Mouse (Mus musculus) neural tube, embryonic 15.5 days (tissue): Measurements from ENCODE around the gene Tet2. TPM values are rescaled to one million over a fixed set of nuclear protein-coding genes. Genes with fewer than 3 reads are reported as not detected.

Experiments used
- ATAC-seq: fragments of 200-750 bp; cut with Nextera tagmentation; 2 replicates; pipeline ENCODE4 v1.8.0; 2017; ENCODE audit warnings: mild to moderate bottlenecking, moderate TSS enrichment, moderate library complexity; ENCODE audit not compliant: low FRiP score
- H3K27ac ChIP-seq: fragments of 300-500 bp; sonication (generic); replicated peaks from 2 replicates; pipeline ENCODE4 v1.5.1; 2015; ENCODE audit warnings: mild to moderate bottlenecking, inconsistent platforms
- H3K27me3 ChIP-seq: fragments of 300-500 bp; sonication (generic); replicated peaks from 2 replicates; pipeline ENCODE4 v1.6.1; 2015; ENCODE audit warnings: inconsistent platforms
- H3K36me3 ChIP-seq: fragments of 300-500 bp; sonication (generic); 2 replicates; pipeline ENCODE4 v1.6.1; 2015; ENCODE audit warnings: inconsistent platforms
- H3K4me1 ChIP-seq: fragments of 300-500 bp; sonication (generic); 2 replicates; pipeline ENCODE4 v1.6.1; 2015; ENCODE audit warnings: inconsistent platforms
- H3K4me2 ChIP-seq: fragments of 300-500 bp; sonication (generic); 2 replicates; pipeline ENCODE4 v1.6.1; 2015; ENCODE audit warnings: inconsistent platforms, mild to moderate bottlenecking, moderate library complexity
- H3K4me3 ChIP-seq: fragments of 300-500 bp; sonication (generic); replicated peaks from 2 replicates; pipeline ENCODE4 v1.5.1; 2015; ENCODE audit warnings: mild to moderate bottlenecking, inconsistent platforms
- H3K9ac ChIP-seq: fragments of 300-500 bp; sonication (generic); replicated peaks from 2 replicates; pipeline ENCODE4 v1.6.1; 2015; ENCODE audit warnings: mild to moderate bottlenecking, inconsistent platforms
- H3K9me3 ChIP-seq: fragments of 300-500 bp; sonication (generic); replicated peaks from 2 replicates; pipeline ENCODE4 v1.6.1; 2016; ENCODE audit warnings: inconsistent platforms
- WGBS: fragments of 180-500 bp; shearing (Covaris S2); methylation state at CpG from one replicate; pipeline ENCODE4 v1.1.7; 2015; ENCODE audit warnings: mixed read lengths; 5-methylcytosine and 5-hydroxymethylcytosine counted together
- polyA plus RNA-seq: library from polyadenylated mRNA; unstranded; fragments of >200 nt; fragmentation: Nextera tagmentation; extraction: Ambion mirVana; gene quantifications from 2 replicates; pipeline ENCODE4 v1.2.1, GENCODE M21; 2015

The Tet2 gene
- polyA plus RNA-seq, 1 experiment from 2014 or later = 15.2 TPM

- ATAC-seq = no peak
- Histone ChIP-seq H3K4me2 (no peak overlapping the region), H3K36me3 (peaks cover 51% of the 10 kb centered on the region)
Measured at GRCm38 (mm10) chr3:133471101-133471500, 73.8 kb downstream of the Tet2 start.

DNA sequence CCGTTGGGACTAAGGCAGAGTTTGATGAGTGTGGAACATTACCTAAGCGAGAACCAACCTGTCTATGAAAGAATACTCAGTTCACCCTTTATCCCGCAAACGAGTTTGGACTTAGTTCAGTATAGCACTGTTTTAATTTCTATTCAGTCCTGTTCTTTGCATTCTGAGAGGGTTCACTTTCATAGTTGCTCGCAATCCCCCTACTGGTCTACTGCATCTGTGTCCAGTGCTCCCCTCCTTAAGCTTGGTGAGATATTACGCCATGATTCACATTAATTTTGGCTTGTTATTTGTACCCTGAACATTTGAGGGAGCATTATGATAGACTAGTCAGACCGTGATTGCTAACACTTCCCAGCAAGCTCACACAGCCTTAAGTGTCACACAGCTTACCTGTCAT, 76.1 kb downstream of the Tet2 start:
- no peaks in the 10 kb centered on the region for H3K4me1 ChIP-seq
- H3K27me3 ChIP-seq = no peaks in the 10 kb centered on the region
- no peak overlapping the region for H3K27ac ChIP-seq
- no peak overlapping the region for H3K4me3 ChIP-seq
- no peak overlapping the region for H3K4me2 ChIP-seq
- no peak overlapping the region for H3K9ac ChIP-seq
- no peak for ATAC-seq
- no peaks in the 10 kb centered on the region for H3K9me3 ChIP-seq
- WGBS = 99% methylated on average over 7 of the region's 7 CpGs
- peaks cover 48% of the 10 kb centered on the region for H3K36me3 ChIP-seq

More at GRCm38 (mm10) chr3:133471101-133471500, 73.8 kb downstream of the Tet2 start:
- WGBS = 92% methylated on average over 4 of the region's 4 CpGs
- no peak overlapping the region for H3K9ac ChIP-seq
- no peaks in the 10 kb centered on the region for H3K4me1 ChIP-seq
- no peaks in the 10 kb centered on the region for H3K9me3 ChIP-seq
- no peak overlapping the region for H3K27ac ChIP-seq
- no peak overlapping the region for H3K4me3 ChIP-seq
- no peaks in the 10 kb centered on the region for H3K27me3 ChIP-seq

GRCm38 (mm10) chr3:133463233-133463632, 81.7 kb downstream of the Tet2 start:
- Histone ChIP-seq H3K36me3 (peaks cover 34% of the 10 kb centered on the region), H3K27me3 (no peaks in the 10 kb centered on the region), H3K4me1 (no peaks in the 10 kb centered on the region), H3K27ac (no peak overlapping the region), H3K9me3 (no peaks in the 10 kb centered on the region), H3K4me2 (no peak overlapping the region), H3K9ac (no peak overlapping the region), H3K4me3 (no peak overlapping the region)
- no peak for ATAC-seq
- WGBS = 95% methylated on average over 3 of the region's 3 CpGs

DNA sequence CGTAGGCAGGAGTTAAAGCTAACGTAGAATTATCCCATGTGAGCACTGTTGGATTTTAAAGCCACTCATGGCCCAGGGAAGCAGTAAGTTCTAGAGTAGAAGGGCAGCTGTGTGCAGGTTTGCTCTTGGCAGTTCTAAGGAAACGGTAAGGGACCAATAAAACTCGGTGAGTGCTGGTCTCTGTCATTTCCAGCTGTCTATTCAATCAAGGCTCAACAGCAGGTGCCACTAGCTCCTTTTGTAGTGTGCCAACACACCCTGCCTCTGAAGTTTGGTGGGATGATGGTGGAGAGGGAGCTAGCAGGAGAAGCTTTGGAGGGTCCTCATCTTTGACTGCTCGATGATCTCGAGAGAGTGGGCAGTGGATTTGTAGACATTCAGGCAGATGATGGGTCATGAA, 82.5 kb downstream of the Tet2 start:
- H3K36me3 ChIP-seq = peaks cover 27% of the 10 kb centered on the region
- WGBS = 79% methylated on average over 6 of the region's 6 CpGs
- no peak for ATAC-seq

DNA sequence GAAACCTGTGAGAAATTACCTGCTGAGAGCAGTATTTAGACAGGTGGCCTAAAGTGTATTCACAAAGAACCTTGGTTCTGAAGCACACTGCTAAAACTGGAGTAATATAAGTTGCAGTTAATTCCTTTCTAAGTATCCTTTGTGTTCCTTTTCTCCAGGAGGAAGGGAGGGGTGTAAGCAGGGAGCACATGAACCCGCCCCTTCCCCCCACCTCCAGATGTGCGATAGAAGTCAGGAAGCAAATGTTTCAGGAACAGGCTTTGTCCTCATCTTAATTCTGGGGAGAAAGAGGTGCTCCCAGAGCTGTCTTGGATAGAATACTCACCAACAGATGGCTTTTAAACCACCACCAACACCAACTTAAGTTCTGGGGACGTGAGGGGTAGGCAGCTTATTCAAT, 82.9 kb downstream of the Tet2 start:
- no peak overlapping the region for H3K27ac ChIP-seq
- no peak overlapping the region for H3K4me2 ChIP-seq
- H3K9ac ChIP-seq = no peak overlapping the region
- H3K9me3 ChIP-seq = no peaks in the 10 kb centered on the region
- WGBS = 82% methylated on average over 3 of the region's 3 CpGs
- ATAC-seq = no peak
- peaks cover 22% of the 10 kb centered on the region for H3K36me3 ChIP-seq
- no peaks in the 10 kb centered on the region for H3K27me3 ChIP-seq
- H3K4me1 ChIP-seq = no peaks in the 10 kb centered on the region
- H3K4me3 ChIP-seq = no peak overlapping the region

More for the DNA sequence above, 82.5 kb downstream of the Tet2 start:
- Histone ChIP-seq H3K27ac (no peak overlapping the region), H3K4me1 (no peaks in the 10 kb centered on the region), H3K27me3 (no peaks in the 10 kb centered on the region), H3K9me3 (no peaks in the 10 kb centered on the region), H3K4me2 (no peak overlapping the region), H3K4me3 (no peak overlapping the region), H3K9ac (no peak overlapping the region)

- Histone ChIP-seq H3K36me3 (0 out of 2 replicates have a peak, but pooled peaks cover 10% of the 10 kb centered on the region), H3K27ac (no peak overlapping the region), H3K27me3 (no peaks in the 10 kb centered on the region), H3K4me1 (no peaks in the 10 kb centered on the region), H3K9me3 (no peaks in the 10 kb centered on the region), H3K4me2 (no peak overlapping the region), H3K4me3 (no peak overlapping the region), H3K9ac (no peak overlapping the region)
- 90% methylated on average over 1 of the region's 1 CpGs for WGBS
- no peak for ATAC-seq
Measured at GRCm38 (mm10) chr3:133459174-133459573, 85.8 kb downstream of the Tet2 start.

DNA sequence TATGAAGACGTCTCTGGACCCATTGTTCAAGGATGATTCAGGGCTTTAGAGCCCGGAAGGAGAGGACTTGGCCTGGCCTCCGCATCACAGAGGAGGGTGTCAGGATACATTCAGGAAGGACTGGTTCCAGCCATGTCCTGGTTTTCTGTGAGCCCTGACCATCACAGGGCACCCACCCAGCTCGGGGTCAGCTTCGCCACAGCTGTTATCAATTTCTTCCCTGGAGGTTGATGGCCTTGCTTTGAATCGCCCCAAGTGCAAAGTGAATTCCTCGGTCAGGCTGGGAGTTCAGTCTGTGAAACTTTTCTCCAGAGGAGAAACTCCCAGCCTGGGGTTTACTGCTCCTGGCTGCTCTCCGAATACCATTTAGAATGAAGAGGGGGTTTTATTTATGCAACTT, 91.0 kb downstream of the Tet2 start:
- H3K27ac ChIP-seq = no peak overlapping the region
- H3K4me1 ChIP-seq = no peaks in the 10 kb centered on the region
- H3K4me3 ChIP-seq = no peak overlapping the region
- H3K9ac ChIP-seq = no peak overlapping the region
- 87% methylated on average over 8 of the region's 8 CpGs for WGBS
- H3K9me3 ChIP-seq = no peaks in the 10 kb centered on the region
- no peak overlapping the region for H3K4me2 ChIP-seq
- H3K36me3 ChIP-seq = no peaks in the 10 kb centered on the region
- H3K27me3 ChIP-seq = no peaks in the 10 kb centered on the region
- no peak for ATAC-seq

- WGBS = 98% methylated on average over 6 of the region's 6 CpGs
- Histone ChIP-seq H3K27me3 (no peaks in the 10 kb centered on the region), H3K4me3 (no peak overlapping the region), H3K9me3 (no peaks in the 10 kb centered on the region), H3K27ac (no peak overlapping the region), H3K36me3 (no peaks in the 10 kb centered on the region), H3K9ac (no peak overlapping the region), H3K4me1 (no peaks in the 10 kb centered on the region), H3K4me2 (no peak overlapping the region)
- ATAC-seq = no peak
Measured at GRCm38 (mm10) chr3:133436919-133437320, 108.0 kb downstream of the Tet2 start.

DNA sequence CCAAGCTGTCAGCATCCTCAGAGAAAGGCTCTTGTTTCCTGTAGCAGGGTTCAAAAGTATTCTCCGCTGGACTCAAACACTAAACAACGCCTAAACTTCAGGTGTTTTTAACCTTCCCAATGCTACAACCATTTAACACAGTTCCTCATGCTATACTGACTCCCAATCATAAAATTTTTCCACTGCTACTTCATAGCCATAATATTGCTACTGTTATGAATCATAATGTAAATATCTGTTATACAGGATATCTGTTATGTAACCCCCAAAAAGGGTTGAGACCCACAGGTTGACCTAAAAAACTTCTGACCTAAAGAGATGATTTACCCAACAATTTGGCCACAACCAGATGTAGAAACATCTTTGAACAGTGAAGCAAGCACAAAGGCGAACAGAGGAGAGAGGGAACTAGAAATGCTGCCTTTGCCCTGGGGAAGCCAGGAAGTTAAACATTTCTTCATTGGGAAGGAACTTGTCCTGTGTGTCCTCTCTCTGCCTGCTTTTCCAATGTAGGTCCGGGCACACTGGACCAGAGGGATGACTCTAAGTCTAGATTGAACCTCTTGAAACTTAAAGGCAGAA, 108.6 kb downstream of the Tet2 start:
- Histone ChIP-seq H3K4me1 (no peaks in the 10 kb centered on the region), H3K4me2 (no peak overlapping the region), H3K9me3 (no peaks in the 10 kb centered on the region), H3K36me3 (no peaks in the 10 kb centered on the region), H3K4me3 (no peak overlapping the region), H3K9ac (no peak overlapping the region), H3K27me3 (no peaks in the 10 kb centered on the region), H3K27ac (no peak overlapping the region)
- no peak for ATAC-seq
- 86% methylated on average over 4 of the region's 4 CpGs for WGBS

GRCm38 (mm10) chr3:133435774-133436148, 109.2 kb downstream of the Tet2 start:
- Histone ChIP-seq H3K4me3 (no peak overlapping the region), H3K36me3 (no peaks in the 10 kb centered on the region), H3K4me2 (no peak overlapping the region), H3K9me3 (no peaks in the 10 kb centered on the region), H3K4me1 (no peaks in the 10 kb centered on the region), H3K27me3 (no peaks in the 10 kb centered on the region), H3K27ac (no peak overlapping the region), H3K9ac (no peak overlapping the region)
- no peak for ATAC-seq
- 85% methylated on average over 1 of the region's 1 CpGs for WGBS

DNA sequence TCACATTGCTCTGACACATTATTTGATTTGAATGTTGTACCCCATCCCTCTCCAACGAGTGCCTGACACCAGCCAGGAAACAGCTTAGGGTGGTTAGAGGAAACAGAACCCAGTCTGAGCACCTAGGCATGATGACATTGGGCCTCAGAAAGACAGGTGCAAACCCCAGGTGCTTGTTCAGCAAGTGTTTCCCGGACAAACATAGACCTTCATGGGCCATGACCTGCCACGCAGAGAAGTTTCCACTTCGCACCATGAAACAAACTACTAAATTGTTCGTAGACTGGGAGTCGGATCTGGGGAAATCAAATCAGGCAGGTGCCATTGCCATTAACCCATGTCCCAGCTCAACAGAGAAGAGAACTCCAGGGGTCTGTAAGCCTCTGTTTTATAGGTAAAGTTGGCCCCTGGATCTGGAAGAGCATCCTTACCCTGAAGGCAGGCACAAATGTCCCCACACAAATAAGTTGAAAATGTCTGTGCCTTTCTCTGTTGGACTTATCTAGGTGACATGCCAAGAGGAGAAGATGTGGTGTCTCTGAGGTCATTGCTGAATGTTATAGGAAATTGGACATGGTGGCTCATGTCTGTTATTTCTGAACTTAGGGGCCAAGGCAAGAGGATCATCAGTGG, 109.7 kb downstream of the Tet2 start:
- H3K4me3 ChIP-seq = no peak overlapping the region
- H3K36me3 ChIP-seq = no peaks in the 10 kb centered on the region
- 96% methylated on average over 6 of the region's 6 CpGs for WGBS
- no peak overlapping the region for H3K4me2 ChIP-seq
- H3K27ac ChIP-seq = no peak overlapping the region
- no peaks in the 10 kb centered on the region for H3K27me3 ChIP-seq
- no peak overlapping the region for H3K9ac ChIP-seq
- H3K4me1 ChIP-seq = no peaks in the 10 kb centered on the region
- ATAC-seq = no peak
- no peaks in the 10 kb centered on the region for H3K9me3 ChIP-seq

- H3K9ac ChIP-seq = no peak overlapping the region
- H3K27me3 ChIP-seq = no peaks in the 10 kb centered on the region
- WGBS = 61% methylated on average over 4 of the region's 4 CpGs
- H3K27ac ChIP-seq = no peak overlapping the region
- no peak for ATAC-seq
- no peaks in the 10 kb centered on the region for H3K36me3 ChIP-seq
- H3K4me2 ChIP-seq = no peak overlapping the region
- no peak overlapping the region for H3K4me3 ChIP-seq
- H3K4me1 ChIP-seq = no peaks in the 10 kb centered on the region
- no peaks in the 10 kb centered on the region for H3K9me3 ChIP-seq
Measured at GRCm38 (mm10) chr3:133429394-133430173, 115.4 kb downstream of the Tet2 start.
